Mouse (Mus musculus): Measurements from ENCODE around the gene Lcp2. TPM values are rescaled to one million over a fixed set of nuclear protein-coding genes. Genes with fewer than 3 reads are reported as not detected.
"Not testable (repeated sequence)": the region's sequence is repeated elsewhere in the genome, so short reads cannot be mapped to it uniquely, and the experiment has no call there.

The Lcp2 gene
- polyA plus RNA-seq, 1 experiment from 2014 or later: 1.8 TPM

DNA sequence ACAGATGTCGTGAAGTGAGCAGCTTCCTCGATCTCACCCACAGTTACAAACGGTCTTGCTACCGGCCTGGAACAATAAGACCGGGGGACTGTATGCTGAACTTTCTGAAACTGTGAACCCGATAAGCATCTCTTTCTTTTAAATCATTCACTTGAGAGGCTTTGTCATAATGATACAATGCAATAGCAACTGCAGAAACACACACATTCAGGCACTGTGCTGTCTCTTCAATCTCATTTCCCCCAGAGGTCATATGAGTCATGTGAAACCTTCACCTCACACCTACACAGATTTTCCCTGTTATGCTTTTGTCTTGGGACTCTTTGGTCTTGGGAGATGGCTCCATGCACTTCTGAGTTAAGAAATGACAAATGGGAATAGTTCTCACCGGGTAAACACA, 65.2 kb downstream of the Lcp2 start:
- WGBS: 42% methylated on average over 7 of the region's 7 CpGs

DNA sequence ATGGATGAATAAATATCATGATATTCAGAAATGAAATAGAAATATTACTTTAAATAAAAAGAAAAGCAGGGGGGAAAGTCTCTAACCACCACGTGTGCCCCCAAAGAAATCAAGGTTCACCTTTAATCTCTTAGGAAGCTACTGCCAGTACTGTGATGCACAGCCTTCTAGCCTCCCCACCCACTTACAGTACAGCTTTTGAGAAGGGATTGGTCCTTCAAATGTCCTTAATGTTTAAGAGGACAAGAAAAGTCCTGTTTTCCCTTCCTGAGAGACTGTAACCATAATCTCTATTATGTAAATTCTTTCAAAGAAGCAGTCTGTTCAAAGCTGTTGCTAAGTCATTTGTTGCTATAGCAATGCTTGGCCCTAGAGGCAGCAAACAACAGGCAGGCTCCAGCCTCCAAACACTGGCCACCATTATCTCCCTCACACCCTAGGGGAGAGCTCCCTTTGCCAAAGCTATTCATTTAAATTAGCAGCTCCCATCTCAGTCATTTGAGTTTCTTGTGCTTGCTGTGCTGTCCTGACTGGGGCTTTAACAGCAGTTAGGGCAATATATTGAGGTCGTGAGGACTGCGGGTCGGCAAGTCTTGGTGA, 66.2 kb downstream of the Lcp2 start:
- ATAC-seq (ENCODE audit: low FRiP score): peak; percentile 95
- WGBS: 23% methylated on average over 4 of the region's 4 CpGs
- no peaks in the 10 kb centered on the region for H3K27me3 ChIP-seq
- no peak overlapping the region for H3K9ac ChIP-seq
- peaks cover 28% of the 10 kb centered on the region for H3K4me1 ChIP-seq (replicated peaks)
- H3K27ac ChIP-seq: peak overlapping the region; percentile 67
- no peak overlapping the region for H3K4me3 ChIP-seq
- H3K36me3 ChIP-seq: no peaks in the 10 kb centered on the region
- H3K9me3 ChIP-seq: no peaks in the 10 kb centered on the region
- H3K4me2 ChIP-seq: no peak overlapping the region

More for the DNA sequence above, 65.2 kb downstream of the Lcp2 start:
- H3K27ac ChIP-seq: peak overlapping the region; percentile 55; the same call in 1 of the 2 replicates
- H3K4me3 ChIP-seq: no peak overlapping the region
- H3K9ac ChIP-seq: no peak overlapping the region
- H3K4me1 ChIP-seq (replicated peaks): peaks cover 28% of the 10 kb centered on the region
- no peaks in the 10 kb centered on the region for H3K27me3 ChIP-seq
- ATAC-seq (ENCODE audit: low FRiP score): no peak
- H3K9me3 ChIP-seq: no peaks in the 10 kb centered on the region
- H3K4me2 ChIP-seq: no peak overlapping the region
- H3K36me3 ChIP-seq: no peaks in the 10 kb centered on the region

DNA sequence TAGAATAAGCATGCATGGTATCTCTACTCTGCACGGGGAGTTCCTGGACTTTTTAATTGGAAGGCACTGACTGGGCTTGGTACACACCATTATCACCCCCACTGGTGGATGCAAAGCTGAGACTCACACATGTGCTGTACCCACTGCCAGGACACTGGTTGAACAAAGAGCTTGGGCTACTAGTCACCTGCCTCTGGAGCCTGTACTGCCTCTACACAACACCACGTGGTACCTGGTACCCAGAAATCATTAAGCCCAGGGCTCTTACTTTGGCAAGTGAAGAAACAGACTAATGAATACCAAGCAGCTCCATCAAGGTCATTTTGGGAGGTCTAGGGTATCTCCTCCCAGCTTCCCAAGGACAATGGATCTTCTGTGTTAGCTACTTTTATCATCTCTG, 67.0 kb downstream of the Lcp2 start:
- Histone ChIP-seq H3K9ac (no peak overlapping the region), H3K27ac (peak overlapping the region; percentile 67), H3K4me2 (no peak overlapping the region), H3K4me3 (no peak overlapping the region), H3K36me3 (no peaks in the 10 kb centered on the region), H3K27me3 (no peaks in the 10 kb centered on the region), H3K4me1 (replicated peaks) (peaks cover 28% of the 10 kb centered on the region), H3K9me3 (no peaks in the 10 kb centered on the region)
- 47% methylated on average over 2 of the region's 2 CpGs for WGBS
- ATAC-seq (ENCODE audit: low FRiP score): peak; percentile 40; the same call in 1 of the 2 replicates

DNA sequence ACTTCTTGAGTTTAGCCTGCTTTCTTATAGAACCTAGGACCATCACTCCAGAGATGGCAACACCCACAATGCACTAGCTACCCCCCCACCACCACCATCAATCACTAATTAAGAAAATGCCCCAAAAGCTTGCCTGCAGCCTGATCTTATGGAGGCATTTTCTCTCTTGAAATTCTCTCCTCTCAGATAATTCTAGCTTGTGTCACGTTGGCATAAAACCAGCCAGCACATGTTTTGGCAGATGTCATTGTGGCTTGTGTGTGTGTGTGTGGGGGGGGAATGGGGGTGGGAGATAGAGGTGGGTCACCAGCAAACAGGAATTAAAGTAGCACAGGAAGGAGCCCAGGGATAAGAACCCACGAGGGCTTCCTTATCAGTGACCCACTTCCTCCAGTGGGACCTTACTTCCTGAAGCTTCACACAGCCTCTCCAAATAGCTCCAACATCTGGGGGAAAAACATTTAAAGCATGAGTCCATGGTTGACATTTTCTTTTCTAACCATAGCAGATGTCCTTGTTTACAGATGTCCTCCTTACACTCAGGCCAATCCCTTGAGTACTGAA, 69.9 kb downstream of the Lcp2 start:
- Histone ChIP-seq H3K4me2 (no peak overlapping the region), H3K4me1 (replicated peaks) (peaks cover 24% of the 10 kb centered on the region), H3K4me3 (no peak overlapping the region), H3K27ac (no peak overlapping the region), H3K9ac (no peak overlapping the region), H3K27me3 (no peaks in the 10 kb centered on the region), H3K9me3 (no peaks in the 10 kb centered on the region), H3K36me3 (no peaks in the 10 kb centered on the region)
- 83% methylated on average over 2 of the region's 2 CpGs for WGBS
- ATAC-seq (ENCODE audit: low FRiP score): no peak

DNA sequence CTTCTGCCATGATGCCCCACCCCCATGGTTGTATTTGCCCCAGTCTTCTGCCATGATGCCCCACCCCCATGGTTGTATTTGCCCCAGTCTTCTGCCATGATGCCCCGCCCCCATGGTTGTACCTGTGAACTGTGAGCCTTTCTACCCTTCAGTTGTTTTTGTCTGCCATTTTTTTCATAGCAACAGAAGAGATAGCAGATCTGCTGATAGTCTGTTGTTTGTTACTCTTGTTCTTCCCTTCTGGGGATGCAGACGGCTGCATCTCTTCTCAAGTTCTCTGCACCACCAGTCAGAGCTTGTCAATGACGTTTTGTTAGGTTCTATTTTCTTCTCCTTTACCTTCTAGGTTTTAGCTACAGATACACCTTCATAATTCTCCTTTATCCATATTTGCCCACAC, 70.9 kb downstream of the Lcp2 start:
- Histone ChIP-seq H3K4me3 (no peak overlapping the region), H3K4me1 (replicated peaks) (peaks cover 16% of the 10 kb centered on the region), H3K4me2 (no peak overlapping the region), H3K36me3 (no peaks in the 10 kb centered on the region), H3K27ac (no peak overlapping the region), H3K27me3 (no peaks in the 10 kb centered on the region), H3K9ac (no peak overlapping the region), H3K9me3 (no peaks in the 10 kb centered on the region)
- ATAC-seq (ENCODE audit: low FRiP score): no peak
- WGBS: 90% methylated on average over 3 of the region's 3 CpGs

DNA sequence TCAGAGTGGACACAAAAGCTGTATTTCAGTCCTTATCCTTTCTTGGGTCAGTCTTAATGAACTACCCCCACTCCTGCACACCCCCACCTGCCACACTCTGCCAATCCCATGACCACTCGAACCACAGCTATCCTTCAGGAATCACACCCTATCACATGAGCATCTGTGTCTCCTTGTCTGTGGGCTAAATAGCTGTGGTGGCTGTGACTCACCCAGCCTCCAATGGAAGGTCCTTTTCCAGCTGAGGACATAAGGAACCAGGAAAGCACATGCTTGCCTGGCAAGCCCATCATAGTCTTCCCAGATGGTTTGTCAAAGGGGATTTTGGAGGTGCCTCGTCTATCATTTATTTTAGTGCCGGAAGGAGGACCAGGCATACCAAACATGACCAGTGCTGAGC, 71.6 kb downstream of the Lcp2 start:
- H3K4me3 ChIP-seq: no peak overlapping the region
- H3K36me3 ChIP-seq: no peaks in the 10 kb centered on the region
- H3K27ac ChIP-seq: no peak overlapping the region
- no peak for ATAC-seq (ENCODE audit: low FRiP score)
- H3K27me3 ChIP-seq: no peaks in the 10 kb centered on the region
- no peaks in the 10 kb centered on the region for H3K9me3 ChIP-seq
- no peak overlapping the region for H3K9ac ChIP-seq
- H3K4me1 ChIP-seq (replicated peaks): peaks cover 9% of the 10 kb centered on the region
- WGBS: 89% methylated on average over 3 of the region's 3 CpGs
- no peak overlapping the region for H3K4me2 ChIP-seq

DNA sequence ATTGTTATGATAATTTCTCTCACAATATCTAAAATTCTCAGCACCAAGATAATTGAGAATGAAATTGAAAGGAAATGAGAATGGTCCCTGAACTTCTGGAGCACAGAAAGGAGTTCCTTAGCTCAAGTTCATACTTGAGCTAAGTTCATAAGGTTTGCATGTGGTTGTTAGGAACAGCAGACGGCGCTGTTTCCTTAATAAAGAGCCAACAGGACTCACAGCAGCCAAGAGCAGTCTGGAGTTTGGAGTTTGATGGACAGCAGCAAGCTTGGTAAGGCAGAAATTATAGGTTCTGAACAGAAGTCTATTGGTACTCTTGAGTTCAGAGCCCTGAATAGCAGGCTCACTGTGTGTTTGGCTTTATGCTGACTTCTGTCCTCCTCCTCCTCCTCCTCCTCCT, 76.4 kb downstream of the Lcp2 start:
- no peak overlapping the region for H3K9ac ChIP-seq
- WGBS: 28% methylated on average over 2 of the region's 2 CpGs
- no peak for ATAC-seq (ENCODE audit: low FRiP score)

DNA sequence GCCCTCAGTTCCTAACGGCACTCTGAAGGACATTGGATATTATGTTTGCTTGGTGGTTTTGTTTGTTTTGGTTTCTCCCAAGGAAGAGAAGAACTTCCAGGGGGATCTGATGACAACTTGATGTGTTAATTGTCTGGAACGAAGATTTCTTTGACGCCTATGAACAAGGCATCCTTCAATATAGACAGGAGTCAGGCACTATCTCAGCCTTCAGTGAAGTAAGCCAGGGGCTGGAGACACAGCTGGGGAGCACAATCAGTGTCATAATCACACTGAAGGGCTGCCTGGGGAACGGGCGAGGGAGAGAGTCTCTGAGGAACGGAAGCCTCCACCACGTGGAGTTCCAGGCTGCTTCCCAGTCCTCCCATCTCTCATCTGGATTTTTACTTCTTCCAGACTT, 78.1 kb downstream of the Lcp2 start:
- Histone ChIP-seq H3K36me3 (no peaks in the 10 kb centered on the region), H3K27ac (no peak overlapping the region), H3K4me1 (replicated peaks) (no peaks in the 10 kb centered on the region), H3K4me2 (no peak overlapping the region), H3K9me3 (no peaks in the 10 kb centered on the region), H3K9ac (no peak overlapping the region), H3K4me3 (no peak overlapping the region), H3K27me3 (no peaks in the 10 kb centered on the region)
- ATAC-seq (ENCODE audit: low FRiP score): no peak
- WGBS: 67% methylated on average over 7 of the region's 7 CpGs

More for the DNA sequence above, 76.4 kb downstream of the Lcp2 start:
- Histone ChIP-seq H3K4me2 (no peak overlapping the region), H3K27me3 (no peaks in the 10 kb centered on the region), H3K27ac (no peak overlapping the region), H3K36me3 (no peaks in the 10 kb centered on the region), H3K4me3 (no peak overlapping the region), H3K4me1 (replicated peaks) (no peaks in the 10 kb centered on the region), H3K9me3 (no peaks in the 10 kb centered on the region)

DNA sequence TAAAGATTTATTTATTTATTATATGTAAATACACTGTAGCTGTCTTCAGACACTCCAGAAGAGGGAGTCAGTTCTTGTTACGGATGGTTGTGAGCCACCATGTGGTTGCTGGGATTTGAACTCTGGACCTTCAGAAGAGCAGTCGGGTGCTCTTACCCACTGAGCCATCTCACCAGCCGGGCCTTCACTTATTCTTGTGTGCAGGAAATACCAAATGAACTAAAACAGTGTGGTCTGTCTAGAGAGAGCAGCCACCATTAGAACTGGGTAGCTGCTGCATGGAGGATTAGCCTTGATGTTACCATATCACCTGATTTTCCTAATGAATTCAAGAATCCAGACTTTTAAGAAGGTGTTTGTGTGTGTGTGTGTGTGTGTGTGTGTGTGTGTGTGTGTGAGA, 79.0 kb downstream of the Lcp2 start:
- H3K4me3 ChIP-seq; H3K27ac ChIP-seq; ATAC-seq (ENCODE audit: low FRiP score); H3K4me2 ChIP-seq; H3K4me1 ChIP-seq (replicated peaks); H3K27me3 ChIP-seq; H3K9ac ChIP-seq; H3K9me3 ChIP-seq; H3K36me3 ChIP-seq: not testable (repeated sequence)
- 86% methylated on average over 3 of the region's 3 CpGs for WGBS

DNA sequence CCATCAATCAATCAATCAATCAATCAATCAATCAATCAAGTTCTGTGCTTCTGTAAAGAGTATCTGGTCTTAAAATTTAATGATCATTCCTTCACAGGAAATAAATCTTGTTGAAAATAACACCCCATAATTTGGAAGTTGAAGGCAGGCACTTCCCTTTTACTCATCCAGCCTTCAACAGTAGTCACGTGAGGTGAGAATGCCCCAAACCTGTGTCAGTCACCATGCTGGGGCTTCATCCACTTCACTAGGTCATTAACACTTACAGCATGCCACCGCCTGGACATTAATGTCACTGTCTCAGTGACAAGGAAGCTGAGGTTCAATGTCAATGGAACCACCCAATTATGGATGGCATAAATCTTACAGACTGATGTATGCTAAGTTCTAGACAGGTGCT, 81.7 kb downstream of the Lcp2 start:
- no peak for ATAC-seq (ENCODE audit: low FRiP score)
- H3K9ac ChIP-seq: no peak overlapping the region
- H3K36me3 ChIP-seq: no peaks in the 10 kb centered on the region
- WGBS: 86% methylated on average over 2 of the region's 2 CpGs
- no peak overlapping the region for H3K27ac ChIP-seq
- no peak overlapping the region for H3K4me3 ChIP-seq
- H3K4me2 ChIP-seq: no peak overlapping the region
- no peaks in the 10 kb centered on the region for H3K4me1 ChIP-seq (replicated peaks)
- no peaks in the 10 kb centered on the region for H3K27me3 ChIP-seq
- H3K9me3 ChIP-seq: no peaks in the 10 kb centered on the region

DNA sequence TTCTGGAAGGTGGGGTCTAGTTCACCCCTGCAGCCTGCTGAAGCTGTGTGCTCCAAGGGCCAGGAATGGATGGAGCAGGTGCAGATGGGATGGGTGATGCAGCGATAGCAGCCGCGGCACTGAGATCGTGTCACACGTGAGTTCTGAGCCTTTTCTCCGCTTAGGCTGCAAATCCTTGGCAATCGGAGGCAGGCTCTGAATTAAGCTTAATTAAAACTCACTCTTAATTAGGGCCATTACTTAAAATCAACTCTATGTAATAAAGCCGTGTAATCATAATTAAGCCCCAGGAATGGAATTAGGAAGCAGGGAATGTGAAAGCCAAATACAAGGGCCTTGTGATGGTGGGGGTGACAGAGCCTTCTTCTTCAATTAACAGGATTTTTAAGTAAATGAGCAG, 92.6 kb downstream of the Lcp2 start:
- Histone ChIP-seq H3K36me3 (no peaks in the 10 kb centered on the region), H3K9me3 (no peaks in the 10 kb centered on the region), H3K4me3 (no peak overlapping the region), H3K27me3 (no peaks in the 10 kb centered on the region), H3K9ac (no peak overlapping the region), H3K4me1 (replicated peaks) (0 out of 2 replicates have a peak, but pooled peaks cover 3% of the 10 kb centered on the region), H3K4me2 (no peak overlapping the region), H3K27ac (no peak overlapping the region)
- 81% methylated on average over 8 of the region's 8 CpGs for WGBS
- peak; percentile 46; the same call in 1 of the 2 replicates for ATAC-seq (ENCODE audit: low FRiP score)

All from hindbrain, embryonic 13.5 days (tissue).